In the genomic region with DNA sequence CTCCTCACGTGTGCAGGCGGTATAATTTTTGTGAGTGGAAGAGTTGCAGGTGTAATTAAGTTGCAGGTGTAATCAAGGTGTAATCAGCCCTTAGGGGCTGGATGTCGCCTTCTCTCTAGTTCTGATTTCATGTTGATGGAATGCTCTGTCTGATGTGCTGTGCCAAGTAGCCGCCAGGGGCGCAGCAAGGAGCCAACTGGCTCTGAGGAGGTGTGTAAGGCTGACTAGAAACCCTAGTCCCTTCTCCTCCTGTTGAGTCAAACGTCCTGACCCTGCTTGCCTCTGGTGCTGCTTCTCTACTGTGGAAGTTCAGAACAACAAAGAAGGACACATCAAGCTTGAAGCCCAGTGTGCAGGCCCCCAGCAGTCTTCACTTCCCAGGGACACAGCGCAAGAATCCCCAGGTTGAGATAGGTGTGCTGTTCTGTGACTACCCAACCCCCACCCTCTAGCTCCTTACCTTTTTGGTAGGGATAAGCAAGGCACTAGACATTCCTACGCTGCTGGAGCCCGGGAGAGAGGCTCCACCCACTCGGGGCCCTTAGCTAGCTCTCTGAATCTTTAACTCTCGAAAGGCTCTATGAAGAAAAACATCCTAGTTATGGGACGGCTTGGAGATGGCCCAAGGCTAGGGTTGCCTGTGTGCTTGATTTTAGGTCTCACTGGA, we compare ENCODE assay signal across 8 mouse cellular contexts. TPM values are rescaled to one million over a fixed set of nuclear protein-coding genes. Genes with fewer than 3 reads are reported as not detected.
DNase-seq lines count a peak whose midpoint lies in the region; ATAC-seq and TF ChIP-seq lines count a peak whose summit lies in the region.

No protein-coding gene starts in this region.

- DNase-seq in forebrain, embryonic 11.5 days (ENCODE audit: low spot score): peak; percentile 77
- peak; percentile 76 for DNase-seq in brain, adult 2 months (ENCODE audit: low read depth, low spot score)
- peak; percentile 65 for DNase-seq in forebrain, embryonic 14.5 days (ENCODE audit: low spot score)
- DNase-seq in hindbrain, embryonic 14.5 days (ENCODE audit: low spot score): peak; percentile 62
- peak; percentile 37 to 43 for DNase-seq in left cerebral cortex, postnatal 36 days (ENCODE audit: low spot score in 2 of 2)
- peak in 1 of 2 experiments; percentile 58 for DNase-seq in spleen, adult 2 months (ENCODE audit: low read depth in 1 of 2, low spot score in 2 of 2)

- H3K9me3 ChIP-seq in forebrain, embryonic 11.5 days (ENCODE audit: control insufficient read depth, low read length): no peaks in the 10 kb centered on the region
- no peaks in the 10 kb centered on the region for H3K9me3 ChIP-seq in forebrain, embryonic 16.5 days (ENCODE audit: control insufficient read depth, low read length)
- no peaks in the 10 kb centered on the region for H3K9me3 ChIP-seq in forebrain, embryonic 14.5 days (replicated peaks; ENCODE audit: control insufficient read depth, low read length)
- H3K9me3 ChIP-seq in hindbrain, embryonic 14.5 days (ENCODE audit: control insufficient read depth, low read length): no peaks in the 10 kb centered on the region

- no peak overlapping the region for H3K9ac ChIP-seq in forebrain, embryonic 11.5 days (ENCODE audit: low read length)
- no peak overlapping the region for H3K9ac ChIP-seq in forebrain, embryonic 16.5 days (replicated peaks; ENCODE audit: low read depth, low read length)
- H3K9ac ChIP-seq in forebrain, embryonic 14.5 days (ENCODE audit: low read length): no peak overlapping the region
- H3K9ac ChIP-seq in hindbrain, embryonic 14.5 days: 0 out of 2 replicates have a peak overlapping the region, but pooled peaks have one; percentile 13

- peaks cover 5% of the 10 kb centered on the region; the same call in 1 of the 2 replicates for H3K36me3 ChIP-seq in forebrain, embryonic 11.5 days (ENCODE audit: control insufficient read depth, insufficient read depth, low read length)
- peaks cover 10% of the 10 kb centered on the region for H3K36me3 ChIP-seq in forebrain, embryonic 16.5 days (ENCODE audit: control insufficient read depth, insufficient read depth)
- H3K36me3 ChIP-seq in forebrain, embryonic 14.5 days (ENCODE audit: control insufficient read depth, insufficient read depth, low read length): peaks cover 29% of the 10 kb centered on the region
- H3K36me3 ChIP-seq in hindbrain, embryonic 14.5 days (replicated peaks; ENCODE audit: control insufficient read depth, insufficient read depth): peaks cover 27% of the 10 kb centered on the region
- H3K36me3 ChIP-seq in spleen, adult 2 months (ENCODE audit: control insufficient read depth, insufficient read depth, low read length): peaks cover 24% of the 10 kb centered on the region

- no peaks in the 10 kb centered on the region for H3K27me3 ChIP-seq in forebrain, embryonic 11.5 days (ENCODE audit: control insufficient read depth, insufficient read depth, low read length)
- no peaks in the 10 kb centered on the region for H3K27me3 ChIP-seq in forebrain, embryonic 16.5 days (replicated peaks; ENCODE audit: control insufficient read depth, insufficient read depth, low read length)
- no peaks in the 10 kb centered on the region for H3K27me3 ChIP-seq in forebrain, embryonic 14.5 days (replicated peaks; ENCODE audit: control insufficient read depth, insufficient read depth, low read length)
- no peaks in the 10 kb centered on the region for H3K27me3 ChIP-seq in hindbrain, embryonic 14.5 days (ENCODE audit: control insufficient read depth, insufficient read depth, low read length)
- no peaks in the 10 kb centered on the region for H3K27me3 ChIP-seq in spleen, adult 2 months (ENCODE audit: control insufficient read depth, insufficient read depth, low read length)

- TF ChIP-seq CTCF in spleen, adult 2 months (IDR thresholded peaks at IDR 0.05; ENCODE audit: extremely low read depth, insufficient read depth, insufficient read length, insufficient replicate concordance): peak; percentile 55; the same call in 1 of the 2 replicates

- intact Hi-C loops in left cerebral cortex, postnatal 36 days (cut with DNase I): no loop called here

- no peak overlapping the region for H3K4me3 ChIP-seq in forebrain, embryonic 11.5 days (ENCODE audit: low read depth, low read length)
- no peak overlapping the region for H3K4me3 ChIP-seq in forebrain, embryonic 16.5 days (replicated peaks; ENCODE audit: low read length)
- H3K4me3 ChIP-seq in forebrain, embryonic 14.5 days (ENCODE audit: low read depth, low read length): no peak overlapping the region
- H3K4me3 ChIP-seq in hindbrain, embryonic 14.5 days (replicated peaks; ENCODE audit: low read length): no peak overlapping the region
- H3K4me3 ChIP-seq in spleen, adult 2 months (ENCODE audit: extremely low read depth, insufficient read depth, insufficient read length): no peak overlapping the region

- H3K4me2 ChIP-seq in forebrain, embryonic 11.5 days (ENCODE audit: low read depth, low read length, severe bottlenecking): no peak overlapping the region
- H3K4me2 ChIP-seq in forebrain, embryonic 16.5 days (ENCODE audit: low read length): no peak overlapping the region
- H3K4me2 ChIP-seq in forebrain, embryonic 14.5 days (ENCODE audit: low read length): 0 out of 2 replicates have a peak overlapping the region, but pooled peaks have one; percentile 0
- H3K4me2 ChIP-seq in hindbrain, embryonic 14.5 days (replicated peaks): peak overlapping the region; percentile 19

- no peak for TF ChIP-seq POLR2A in spleen, adult 2 months (IDR thresholded peaks at IDR 0.05; ENCODE audit: low read depth, low read length)

- no peak for ATAC-seq in forebrain, embryonic 11.5 days (replicated peaks; ENCODE audit: low FRiP score)
- ATAC-seq in forebrain, embryonic 16.5 days: no peak
- no peak for ATAC-seq in forebrain, embryonic 14.5 days
- ATAC-seq in hindbrain, embryonic 14.5 days (ENCODE audit: low FRiP score): no peak
- ATAC-seq in megakaryocyte-erythroid progenitor cell, adult 5-6 weeks (replicated peaks; ENCODE audit: low FRiP score, low TSS enrichment, poor library complexity, severe bottlenecking): peak; percentile 39; the same call in 1 of the 2 replicates

- 21% methylated on average over 12 of the region's 12 CpGs for WGBS in forebrain, embryonic 11.5 days
- WGBS in forebrain, embryonic 16.5 days: 20% methylated on average over 12 of the region's 12 CpGs
- WGBS in forebrain, embryonic 14.5 days: 22% methylated on average over 12 of the region's 12 CpGs
- 26% methylated on average over 12 of the region's 12 CpGs for WGBS in hindbrain, embryonic 14.5 days
- 41% methylated on average over 12 of the region's 12 CpGs for WGBS in spleen, adult 2 months

- H3K27ac ChIP-seq in forebrain, embryonic 11.5 days (ENCODE audit: low read depth, low read length): no peak overlapping the region
- H3K27ac ChIP-seq in forebrain, embryonic 16.5 days (ENCODE audit: low read length): no peak overlapping the region
- no peak overlapping the region for H3K27ac ChIP-seq in forebrain, embryonic 14.5 days (ENCODE audit: low read depth, low read length)
- no peak overlapping the region for H3K27ac ChIP-seq in hindbrain, embryonic 14.5 days
- H3K27ac ChIP-seq in spleen, adult 2 months (ENCODE audit: insufficient read depth, low read length): no peak overlapping the region

- H3K4me1 ChIP-seq in forebrain, embryonic 11.5 days (replicated peaks; ENCODE audit: control insufficient read depth, insufficient read depth, low read length): peaks cover 11% of the 10 kb centered on the region; the same call in 1 of the 2 replicates
- peaks cover 34% of the 10 kb centered on the region for H3K4me1 ChIP-seq in forebrain, embryonic 16.5 days (replicated peaks; ENCODE audit: control insufficient read depth, insufficient read depth, low read length)
- H3K4me1 ChIP-seq in forebrain, embryonic 14.5 days (ENCODE audit: control insufficient read depth, insufficient read depth, low read length): peaks cover 7% of the 10 kb centered on the region
- peaks cover 24% of the 10 kb centered on the region for H3K4me1 ChIP-seq in hindbrain, embryonic 14.5 days (replicated peaks; ENCODE audit: control insufficient read depth, insufficient read depth, low read length)
- H3K4me1 ChIP-seq in spleen, adult 2 months (ENCODE audit: control insufficient read depth, insufficient read depth, insufficient read length): peaks cover 18% of the 10 kb centered on the region; the same call in 1 of the 2 replicates

RNA-seq across cellular contexts. Expression of a gene that starts 3.0 kb away (rescaled TPM):
- polyA plus RNA-seq in forebrain, embryonic 11.5 days (2014; fragmentation: Nextera tagmentation; extraction: Ambion mirVana): 111 and 122 TPM in 2 replicates
- polyA plus RNA-seq in forebrain, embryonic 16.5 days (2015; fragmentation: Nextera tagmentation; extraction: Ambion mirVana): 104 and 108 TPM in 2 replicates
- 75.8 and 91.8 TPM in 2 replicates for polyA plus RNA-seq in forebrain, embryonic 14.5 days (2014; fragmentation: Nextera tagmentation; extraction: Ambion mirVana)
- 81.8 and 88.3 TPM in 2 replicates for polyA plus RNA-seq in hindbrain, embryonic 14.5 days (2014; fragmentation: Nextera tagmentation; extraction: Ambion mirVana)
- total RNA-seq in left cerebral cortex, postnatal 36 days (2021): 10 to 100 TPM; 49.2 to 53.5 TPM
- 199 and 268 TPM in 2 replicates for total RNA-seq in megakaryocyte-erythroid progenitor cell, adult 5-6 weeks (2014; fragmentation: Nextera tagmentation)
- total RNA-seq in megakaryocyte-erythroid progenitor cell, adult 5-6 weeks (2017): 118 and 125 TPM in 2 replicates
- 95.7 and 101 TPM in 2 replicates for polyA plus RNA-seq in spleen, adult 2 months (2012; rRNA removed)

RNA-seq across cellular contexts. Expression of a gene that starts 10.6 kb away (rescaled TPM):
- polyA plus RNA-seq in forebrain, embryonic 11.5 days (2014; fragmentation: Nextera tagmentation; extraction: Ambion mirVana): 1.3 and 1.5 TPM in 2 replicates
- polyA plus RNA-seq in forebrain, embryonic 16.5 days (2015; fragmentation: Nextera tagmentation; extraction: Ambion mirVana): 0.51 and 0.86 TPM in 2 replicates
- 0.27 and 0.64 TPM in 2 replicates for polyA plus RNA-seq in forebrain, embryonic 14.5 days (2014; fragmentation: Nextera tagmentation; extraction: Ambion mirVana)
- polyA plus RNA-seq in hindbrain, embryonic 14.5 days (2014; fragmentation: Nextera tagmentation; extraction: Ambion mirVana): 0.24 and 0.52 TPM in 2 replicates
- total RNA-seq in left cerebral cortex, postnatal 36 days (2021): 1 to 10 TPM; 1.1 TPM
- 25.5 and 35.5 TPM in 2 replicates for total RNA-seq in megakaryocyte-erythroid progenitor cell, adult 5-6 weeks (2014; fragmentation: Nextera tagmentation)
- 15.6 and 16.7 TPM in 2 replicates for total RNA-seq in megakaryocyte-erythroid progenitor cell, adult 5-6 weeks (2017)
- polyA plus RNA-seq in spleen, adult 2 months (2012; rRNA removed): 2.6 and 2.7 TPM in 2 replicates

RNA-seq across cellular contexts. Expression of a gene that starts 35.7 kb away (rescaled TPM):
- polyA plus RNA-seq in forebrain, embryonic 11.5 days (2014; fragmentation: Nextera tagmentation; extraction: Ambion mirVana): 26.4 and 28.5 TPM in 2 replicates
- 45.8 and 55.6 TPM in 2 replicates for polyA plus RNA-seq in forebrain, embryonic 16.5 days (2015; fragmentation: Nextera tagmentation; extraction: Ambion mirVana)
- polyA plus RNA-seq in forebrain, embryonic 14.5 days (2014; fragmentation: Nextera tagmentation; extraction: Ambion mirVana): 40.7 and 42.7 TPM in 2 replicates
- 63.8 and 66.0 TPM in 2 replicates for polyA plus RNA-seq in hindbrain, embryonic 14.5 days (2014; fragmentation: Nextera tagmentation; extraction: Ambion mirVana)
- 10 to 100 TPM; 24.9 to 27.0 TPM for total RNA-seq in left cerebral cortex, postnatal 36 days (2021)
- total RNA-seq in megakaryocyte-erythroid progenitor cell, adult 5-6 weeks (2014; fragmentation: Nextera tagmentation): 20.2 and 24.8 TPM in 2 replicates
- 10.1 and 14.6 TPM in 2 replicates for total RNA-seq in megakaryocyte-erythroid progenitor cell, adult 5-6 weeks (2017)
- polyA plus RNA-seq in spleen, adult 2 months (2012; rRNA removed): 7.7 and 8.9 TPM in 2 replicates

RNA-seq across cellular contexts. Expression of a gene that starts 36.4 kb away (rescaled TPM):
- polyA plus RNA-seq in forebrain, embryonic 11.5 days (2014; fragmentation: Nextera tagmentation; extraction: Ambion mirVana): 34.2 and 35.4 TPM in 2 replicates
- polyA plus RNA-seq in forebrain, embryonic 16.5 days (2015; fragmentation: Nextera tagmentation; extraction: Ambion mirVana): 43.6 and 44.3 TPM in 2 replicates
- 48.6 and 50.7 TPM in 2 replicates for polyA plus RNA-seq in forebrain, embryonic 14.5 days (2014; fragmentation: Nextera tagmentation; extraction: Ambion mirVana)
- polyA plus RNA-seq in hindbrain, embryonic 14.5 days (2014; fragmentation: Nextera tagmentation; extraction: Ambion mirVana): 37.8 and 38.9 TPM in 2 replicates
- 10 to 100 TPM; 21.6 to 22.9 TPM for total RNA-seq in left cerebral cortex, postnatal 36 days (2021)
- total RNA-seq in megakaryocyte-erythroid progenitor cell, adult 5-6 weeks (2014; fragmentation: Nextera tagmentation): 36.8 and 46.9 TPM in 2 replicates
- 37.5 and 45.3 TPM in 2 replicates for total RNA-seq in megakaryocyte-erythroid progenitor cell, adult 5-6 weeks (2017)
- polyA plus RNA-seq in spleen, adult 2 months (2012; rRNA removed): 44.8 and 51.0 TPM in 2 replicates

RNA-seq across cellular contexts. Expression of a gene that starts 39.5 kb away (rescaled TPM):
- 74.9 and 76.7 TPM in 2 replicates for polyA plus RNA-seq in forebrain, embryonic 11.5 days (2014; fragmentation: Nextera tagmentation; extraction: Ambion mirVana)
- polyA plus RNA-seq in forebrain, embryonic 16.5 days (2015; fragmentation: Nextera tagmentation; extraction: Ambion mirVana): 52.6 and 53.9 TPM in 2 replicates
- polyA plus RNA-seq in forebrain, embryonic 14.5 days (2014; fragmentation: Nextera tagmentation; extraction: Ambion mirVana): 42.2 and 48.9 TPM in 2 replicates
- polyA plus RNA-seq in hindbrain, embryonic 14.5 days (2014; fragmentation: Nextera tagmentation; extraction: Ambion mirVana): 47.6 and 54.2 TPM in 2 replicates
- total RNA-seq in left cerebral cortex, postnatal 36 days (2021): 10 to 100 TPM; 29.4 to 40.0 TPM
- 58.7 and 67.9 TPM in 2 replicates for total RNA-seq in megakaryocyte-erythroid progenitor cell, adult 5-6 weeks (2014; fragmentation: Nextera tagmentation)
- total RNA-seq in megakaryocyte-erythroid progenitor cell, adult 5-6 weeks (2017): 44.1 and 46.5 TPM in 2 replicates
- 9.4 and 10.4 TPM in 2 replicates for polyA plus RNA-seq in spleen, adult 2 months (2012; rRNA removed)

Comparison
In these comparisons a context has a peak if more than half of its experiments do, and no peak if none do; other contexts are left out.
1. H3K4me2 ChIP-seq: peak in forebrain, embryonic 14.5 days (single experiment) and hindbrain, embryonic 14.5 days (single experiment); none in forebrain, embryonic 11.5 days (single experiment) and forebrain, embryonic 16.5 days (single experiment).